Mouse (Mus musculus) cerebellum, postnatal 36 days (tissue): ENCODE data around the gene Slc4a11.
"Not testable (repeated sequence)": the region's sequence is repeated elsewhere in the genome, so short reads cannot be mapped to it uniquely, and the experiment has no call there.

Source experiments
- DNase-seq, 2 experiments: peaks; one replicate each; pipeline ENCODE4 v3.0.0; 2021 to 2022; ENCODE audit warnings: mixed read lengths in 2 of 2

The Slc4a11 gene

GRCm38 (mm10) chr2:130679154-130679553, 18.2 kb downstream of the Slc4a11 start:
- DNase-seq: no peak

GRCm38 (mm10) chr2:130677211-130677610, 20.1 kb downstream of the Slc4a11 start:
- DNase-seq: no peak

- peak; percentile 87 to 89 for DNase-seq
Observed at GRCm38 (mm10) chr2:130667559-130667958, 29.8 kb downstream of the Slc4a11 start, which contains the start of gene Itpa. Gene Itpa (plus strand): TSS chr2:130667610.

- DNase-seq: peak; percentile 93 to 94
Observed at GRCm38 (mm10) chr2:130664102-130664701, 33.1 kb downstream of the Slc4a11 start, which contains the start of gene Ddrgk1. Gene Ddrgk1 (minus strand): TSS chr2:130664659.

GRCm38 (mm10) chr2:130663342-130663741, 34.0 kb downstream of the Slc4a11 start:
- no peak for DNase-seq

- DNase-seq: no peak
Observed at GRCm38 (mm10) chr2:130658530-130658929, 38.8 kb downstream of the Slc4a11 start.

GRCm38 (mm10) chr2:130657541-130657940, 39.8 kb downstream of the Slc4a11 start:
- no peak for DNase-seq

GRCm38 (mm10) chr2:130656536-130656935, 40.8 kb downstream of the Slc4a11 start:
- no peak for DNase-seq

- DNase-seq: no peak
Observed at GRCm38 (mm10) chr2:130655660-130656339, 41.5 kb downstream of the Slc4a11 start.

- no peak for DNase-seq
Observed at GRCm38 (mm10) chr2:130653760-130654159, 43.6 kb downstream of the Slc4a11 start.

- DNase-seq: no peak
Observed at GRCm38 (mm10) chr2:130653303-130653702, 44.0 kb downstream of the Slc4a11 start.

- DNase-seq: not testable (repeated sequence)
Observed at GRCm38 (mm10) chr2:130649028-130649427, 48.3 kb downstream of the Slc4a11 start.

GRCm38 (mm10) chr2:130645198-130645597, 52.1 kb downstream of the Slc4a11 start:
- DNase-seq: no peak

GRCm38 (mm10) chr2:130642684-130643369, 54.5 kb downstream of the Slc4a11 start, which contains the start of gene Lzts3:
Gene Lzts3 (minus strand): TSS chr2:130642803.
- peak; percentile 87 to 97 for DNase-seq

- DNase-seq: no peak
Observed at GRCm38 (mm10) chr2:130642197-130642660, 55.1 kb downstream of the Slc4a11 start.

GRCm38 (mm10) chr2:130641351-130642025, 55.8 kb downstream of the Slc4a11 start:
- no peak for DNase-seq

GRCm38 (mm10) chr2:130639276-130639675, 58.0 kb downstream of the Slc4a11 start:
- no peak for DNase-seq

- DNase-seq: no peak
Observed at GRCm38 (mm10) chr2:130638101-130638611, 59.2 kb downstream of the Slc4a11 start.

GRCm38 (mm10) chr2:130635847-130636246, 61.5 kb downstream of the Slc4a11 start:
- peak; percentile 20 to 32 for DNase-seq

GRCm38 (mm10) chr2:130634739-130635411, 62.4 kb downstream of the Slc4a11 start:
- DNase-seq: peak; percentile 49 to 51
